Mouse (Mus musculus) lung, adult 2 months (tissue): ENCODE results near the gene Dzip1.

Source experiments
- CTCF ChIP-seq: fragments of 200-500 bp; IDR thresholded peaks from 2 replicates; pipeline ENCODE4 v1.5.1; 2011; ENCODE audit warnings: mild to moderate bottlenecking, low read length, control low read depth; ENCODE audit not compliant: insufficient read depth
- POLR2A ChIP-seq: fragments of 200-500 bp; IDR thresholded peaks from 2 replicates; pipeline ENCODE4 v1.6.1; 2011; ENCODE audit warnings: low read depth, mild to moderate bottlenecking, control low read depth, low read length, borderline replicate concordance; ENCODE audit errors: extremely low read depth

GRCm38 (mm10) chr14:118919025-118919424 is 6.2 kb downstream of the Dzip1 start:
- TF ChIP-seq POLR2A (no peak), CTCF (0 out of 2 replicates have a peak, but pooled peaks have one; percentile 1)
